Mouse (Mus musculus): Measurements from ENCODE around the gene Gm49322. TPM values are rescaled to one million over a fixed set of nuclear protein-coding genes. Genes with fewer than 3 reads are reported as not detected.
"Not testable (repeated sequence)": the region's sequence is repeated elsewhere in the genome, so short reads cannot be mapped to it uniquely, and the experiment has no call there.

Gene Gm49322
- total RNA-seq, 2 experiments from 2014 or later = 3.0 to 4.5 TPM

GRCm38 (mm10) chr10:80621940-80622660 is 16.3 kb downstream of the Gm49322 start:
- no peak for TF ChIP-seq CTCF (conservative IDR thresholded peaks at IDR 0.05)
- Histone ChIP-seq H3K27ac (peak overlapping the region; percentile 98), H3K4me3 (peak overlapping the region; percentile 89)
- DNase-seq (ENCODE audit: low spot score in 2 of 2) = peak; percentile 99

- peak in 1 of 2 experiments; percentile 58 for DNase-seq (ENCODE audit: low spot score in 2 of 2)
- Histone ChIP-seq H3K4me3 (peak within 1 kb of the TSS; percentile 89), H3K27ac (peak within 1 kb of the TSS; percentile 98)
- peak; percentile 21; the same call in 1 of the 2 replicates for TF ChIP-seq CTCF (conservative IDR thresholded peaks at IDR 0.05)
Measured at GRCm38 (mm10) chr10:80622661-80623456, 17.0 kb downstream of the Gm49322 start, which contains the start of gene Csnk1g2. Gene Csnk1g2, plus strand, starts transcription at chr10:80622838.

- Histone ChIP-seq H3K4me3 (peak overlapping the region; percentile 85), H3K27ac (peak overlapping the region; percentile 90)
- peak; percentile 22; the same call in 1 of the 2 replicates for TF ChIP-seq CTCF (conservative IDR thresholded peaks at IDR 0.05)
- DNase-seq (ENCODE audit: low spot score in 2 of 2) = peak in 1 of 2 experiments; percentile 37
Measured at GRCm38 (mm10) chr10:80623457-80624191, 17.8 kb downstream of the Gm49322 start.

- H3K4me3 ChIP-seq = no peak overlapping the region
- H3K27ac ChIP-seq = no peak overlapping the region
- DNase-seq (ENCODE audit: low spot score in 2 of 2) = no peak
- no peak for TF ChIP-seq CTCF (conservative IDR thresholded peaks at IDR 0.05)
Measured at GRCm38 (mm10) chr10:80625764-80626163, 19.9 kb downstream of the Gm49322 start.

- no peak for DNase-seq (ENCODE audit: low spot score in 2 of 2)
- no peak overlapping the region for H3K4me3 ChIP-seq
- H3K27ac ChIP-seq = no peak overlapping the region; the same call in 1 of the 2 replicates
- no peak for TF ChIP-seq CTCF (conservative IDR thresholded peaks at IDR 0.05)
Measured at GRCm38 (mm10) chr10:80627685-80628084, 21.9 kb downstream of the Gm49322 start.

GRCm38 (mm10) chr10:80628925-80629324 is 23.1 kb downstream of the Gm49322 start:
- no peak overlapping the region for H3K4me3 ChIP-seq

GRCm38 (mm10) chr10:80635345-80635744 is 29.5 kb downstream of the Gm49322 start:
- H3K27ac ChIP-seq = no peak overlapping the region
- DNase-seq (ENCODE audit: low spot score in 2 of 2) = no peak
- no peak for TF ChIP-seq CTCF (conservative IDR thresholded peaks at IDR 0.05)
- no peak overlapping the region for H3K4me3 ChIP-seq

More at GRCm38 (mm10) chr10:80628925-80629324, 23.1 kb downstream of the Gm49322 start:
- no peak for TF ChIP-seq CTCF (conservative IDR thresholded peaks at IDR 0.05)
- peak overlapping the region; percentile 3; the same call in 1 of the 2 replicates for H3K27ac ChIP-seq
- no peak for DNase-seq (ENCODE audit: low spot score in 2 of 2)

- TF ChIP-seq CTCF (conservative IDR thresholded peaks at IDR 0.05) = no peak
- Histone ChIP-seq H3K4me3 (no peak overlapping the region), H3K27ac (no peak overlapping the region)
- no peak for DNase-seq (ENCODE audit: low spot score in 2 of 2)
Measured at GRCm38 (mm10) chr10:80646936-80647335, 41.1 kb downstream of the Gm49322 start.

- not testable (repeated sequence) for H3K27ac ChIP-seq; DNase-seq (ENCODE audit: low spot score in 2 of 2); H3K4me3 ChIP-seq
Measured at GRCm38 (mm10) chr10:80649910-80650309, 44.1 kb downstream of the Gm49322 start.

GRCm38 (mm10) chr10:80650392-80650791 is 44.6 kb downstream of the Gm49322 start:
- no peak for TF ChIP-seq CTCF (conservative IDR thresholded peaks at IDR 0.05)

GRCm38 (mm10) chr10:80653156-80653720 is 47.4 kb downstream of the Gm49322 start:
- no peak for TF ChIP-seq CTCF (conservative IDR thresholded peaks at IDR 0.05)
- Histone ChIP-seq H3K27ac (no peak overlapping the region), H3K4me3 (no peak overlapping the region)
- no peak for DNase-seq (ENCODE audit: low spot score in 2 of 2)

More at GRCm38 (mm10) chr10:80650392-80650791, 44.6 kb downstream of the Gm49322 start:
- 0 out of 2 replicates have a peak overlapping the region, but pooled peaks have one; percentile 5 for H3K27ac ChIP-seq
- DNase-seq (ENCODE audit: low spot score in 2 of 2) = no peak
- no peak overlapping the region for H3K4me3 ChIP-seq

- Histone ChIP-seq H3K27ac (no peak overlapping the region; the same call in 1 of the 2 replicates), H3K4me3 (peak overlapping the region; percentile 77; the same call in 1 of the 2 replicates)
- no peak for DNase-seq (ENCODE audit: low spot score in 2 of 2)
- no peak for TF ChIP-seq CTCF (conservative IDR thresholded peaks at IDR 0.05)
Measured at GRCm38 (mm10) chr10:80654866-80655265, 49.0 kb downstream of the Gm49322 start.

All from layer of hippocampus, adult 2 months (tissue).